Mouse (Mus musculus) E14TG2a.4 (cell line): ENCODE data around the gene Plagl1.

Experiments used
- H3K27me3 ChIP-seq: 2 replicates; pipeline ENCODE4 v1.6.1; 2014; ENCODE audit warnings: low read length, control low read depth; ENCODE audit not compliant: insufficient read depth
- H3K36me3 ChIP-seq: 2 replicates; pipeline ENCODE4 v1.6.1; 2014; ENCODE audit warnings: low read length, control low read depth; ENCODE audit not compliant: insufficient read depth
- H3K4me1 ChIP-seq: replicated peaks from 2 replicates; pipeline ENCODE4 v1.6.1; 2014; ENCODE audit warnings: low read depth, low read length, control low read depth
- H3K4me3 ChIP-seq: replicated peaks from 2 replicates; pipeline ENCODE4 v1.5.1; 2014; ENCODE audit warnings: mild to moderate bottlenecking, low read length
- H3K9me3 ChIP-seq: 2 replicates; pipeline ENCODE4 v1.6.1; 2014; ENCODE audit warnings: low read length, control low read depth
- CTCF ChIP-seq: conservative IDR thresholded peaks from 2 replicates; pipeline ENCODE4 v1.5.1; 2014; ENCODE audit warnings: low read length
- NANOG ChIP-seq: IDR thresholded peaks from 2 replicates; pipeline ENCODE4 v1.6.1; 2014; ENCODE audit warnings: borderline replicate concordance, low read length, mixed read lengths
- POU5F1 ChIP-seq: IDR thresholded peaks from 2 replicates; pipeline ENCODE4 v1.6.1; 2014; ENCODE audit warnings: low read length, borderline replicate concordance

Gene Plagl1

GRCm38 (mm10) chr10:13100061-13100648, 39.9 kb downstream of the Plagl1 start:
- no peaks in the 10 kb centered on the region for H3K27me3 ChIP-seq
- no peak overlapping the region for H3K4me3 ChIP-seq
- peaks cover 9% of the 10 kb centered on the region; the same call in 1 of the 2 replicates for H3K9me3 ChIP-seq
- no peaks in the 10 kb centered on the region for H3K36me3 ChIP-seq
- H3K4me1 ChIP-seq: peaks cover 7% of the 10 kb centered on the region
- no peak for TF ChIP-seq POU5F1
- TF ChIP-seq NANOG: no peak
- TF ChIP-seq CTCF: no peak

GRCm38 (mm10) chr10:13102360-13102759, 42.1 kb downstream of the Plagl1 start:
- H3K4me1 ChIP-seq: peaks cover 25% of the 10 kb centered on the region
- no peaks in the 10 kb centered on the region for H3K9me3 ChIP-seq
- H3K4me3 ChIP-seq: no peak overlapping the region
- TF ChIP-seq CTCF: no peak
- TF ChIP-seq NANOG: peak; percentile 62
- no peaks in the 10 kb centered on the region for H3K27me3 ChIP-seq
- no peaks in the 10 kb centered on the region for H3K36me3 ChIP-seq

- no peaks in the 10 kb centered on the region for H3K27me3 ChIP-seq
- H3K36me3 ChIP-seq: no peaks in the 10 kb centered on the region
- H3K4me3 ChIP-seq: no peak overlapping the region
- H3K4me1 ChIP-seq: peaks cover 40% of the 10 kb centered on the region
- TF ChIP-seq POU5F1 (no peak), NANOG (no peak), CTCF (no peak)
- H3K9me3 ChIP-seq: no peaks in the 10 kb centered on the region
These were observed 43.5 kb downstream of the Plagl1 start for GRCm38 (mm10) chr10:13103838-13104237.

- Histone ChIP-seq H3K4me3 (no peak overlapping the region), H3K27me3 (no peaks in the 10 kb centered on the region), H3K9me3 (no peaks in the 10 kb centered on the region), H3K36me3 (no peaks in the 10 kb centered on the region), H3K4me1 (peaks cover 59% of the 10 kb centered on the region)
- TF ChIP-seq CTCF: no peak
- TF ChIP-seq POU5F1: no peak
- TF ChIP-seq NANOG: peak; percentile 50
These were observed 46.8 kb downstream of the Plagl1 start for GRCm38 (mm10) chr10:13106909-13107624.

- no peak for TF ChIP-seq POU5F1
- TF ChIP-seq NANOG: peak; percentile 73; the same call in 1 of the 2 replicates
- TF ChIP-seq CTCF: no peak
- H3K4me3 ChIP-seq: no peak overlapping the region; the same call in 1 of the 2 replicates
These were observed 47.8 kb downstream of the Plagl1 start for GRCm38 (mm10) chr10:13108021-13108548.

GRCm38 (mm10) chr10:13108847-13109246, 48.5 kb downstream of the Plagl1 start:
- no peaks in the 10 kb centered on the region for H3K9me3 ChIP-seq
- no peaks in the 10 kb centered on the region for H3K27me3 ChIP-seq
- TF ChIP-seq NANOG: peak; percentile 34; the same call in 1 of the 2 replicates
- no peak for TF ChIP-seq POU5F1
- no peaks in the 10 kb centered on the region for H3K36me3 ChIP-seq
- no peak overlapping the region for H3K4me3 ChIP-seq
- peaks cover 70% of the 10 kb centered on the region for H3K4me1 ChIP-seq

More at GRCm38 (mm10) chr10:13108021-13108548, 47.8 kb downstream of the Plagl1 start:
- Histone ChIP-seq H3K36me3 (no peaks in the 10 kb centered on the region), H3K9me3 (no peaks in the 10 kb centered on the region), H3K4me1 (peaks cover 62% of the 10 kb centered on the region), H3K27me3 (no peaks in the 10 kb centered on the region)

GRCm38 (mm10) chr10:13109781-13110180, 49.5 kb downstream of the Plagl1 start:
- peaks cover 72% of the 10 kb centered on the region for H3K4me1 ChIP-seq
- no peaks in the 10 kb centered on the region for H3K27me3 ChIP-seq
- H3K4me3 ChIP-seq: no peak overlapping the region
- no peak for TF ChIP-seq POU5F1
- H3K36me3 ChIP-seq: no peaks in the 10 kb centered on the region
- H3K9me3 ChIP-seq: no peaks in the 10 kb centered on the region

GRCm38 (mm10) chr10:13112849-13113248, 52.5 kb downstream of the Plagl1 start:
- H3K4me3 ChIP-seq: no peak overlapping the region
- no peaks in the 10 kb centered on the region for H3K36me3 ChIP-seq
- H3K4me1 ChIP-seq: peaks cover 69% of the 10 kb centered on the region
- no peaks in the 10 kb centered on the region for H3K9me3 ChIP-seq
- peaks cover 3% of the 10 kb centered on the region; the same call in 1 of the 2 replicates for H3K27me3 ChIP-seq
- TF ChIP-seq CTCF: no peak
- TF ChIP-seq NANOG: no peak
- no peak for TF ChIP-seq POU5F1

- Histone ChIP-seq H3K4me1 (peaks cover 69% of the 10 kb centered on the region), H3K9me3 (no peaks in the 10 kb centered on the region), H3K27me3 (peaks cover 3% of the 10 kb centered on the region; the same call in 1 of the 2 replicates), H3K4me3 (no peak overlapping the region), H3K36me3 (no peaks in the 10 kb centered on the region)
- TF ChIP-seq CTCF: no peak
- no peak for TF ChIP-seq NANOG
- no peak for TF ChIP-seq POU5F1
These were observed 53.3 kb downstream of the Plagl1 start for GRCm38 (mm10) chr10:13113641-13114040.
